In genomic region chr9:106430015-106430264, GRCm38 (mm10) we compare ENCODE assay signal across 7 mouse cellular contexts. TPM values are rescaled to one million over a fixed set of nuclear protein-coding genes. Genes with fewer than 3 reads are reported as not detected.
A peak's percentile ranks its signal among the peaks of the same experiment; 100 is the strongest.
DNase-seq lines count a peak whose midpoint lies in the region; ATAC-seq and TF ChIP-seq lines count a peak whose summit lies in the region.

No protein-coding gene starts in this region.

- peaks cover 40% of the 10 kb centered on the region for H3K36me3 ChIP-seq in lung, embryonic 14.5 days (ENCODE audit: insufficient read depth)
- H3K36me3 ChIP-seq in limb, embryonic 10.5 days = peaks cover 46% of the 10 kb centered on the region

- no peak for TF ChIP-seq CTCF in lung, embryonic 14.5 days (IDR thresholded peaks at IDR 0.05; ENCODE audit: low read depth)
- TF ChIP-seq CTCF in embryonic fibroblast, embryonic 13.5 days (IDR thresholded peaks at IDR 0.05; ENCODE audit: borderline replicate concordance, insufficient read depth, low read length) = no peak
- TF ChIP-seq CTCF in olfactory bulb, adult 2 months (IDR thresholded peaks at IDR 0.05; ENCODE audit: insufficient read depth, low read depth, low read length) = no peak

- peak overlapping the region; percentile 96 for H3K9ac ChIP-seq in lung, embryonic 14.5 days

- no peak for TF ChIP-seq POLR2A in embryonic fibroblast, embryonic 13.5 days (IDR thresholded peaks at IDR 0.05; ENCODE audit: low read depth, low read length)
- no peak for TF ChIP-seq POLR2A in olfactory bulb, adult 2 months (IDR thresholded peaks at IDR 0.05; ENCODE audit: insufficient read depth, low read depth, low read length)

- H3K4me2 ChIP-seq in lung, embryonic 14.5 days = peak overlapping the region; percentile 89

- 3% methylated on average over 4 of the region's 4 CpGs for WGBS in lung, embryonic 14.5 days
- WGBS in limb, embryonic 10.5 days = 3% methylated on average over 4 of the region's 4 CpGs
- 2% methylated on average over 4 of the region's 4 CpGs for WGBS in olfactory bulb, adult 2 months

- peak overlapping the region; percentile 98 for H3K27ac ChIP-seq in lung, embryonic 14.5 days (ENCODE audit: low read depth)
- peak overlapping the region; percentile 72 for H3K27ac ChIP-seq in embryonic fibroblast, embryonic 13.5 days (ENCODE audit: insufficient read depth, low read length)
- H3K27ac ChIP-seq in limb, embryonic 10.5 days = peak overlapping the region; percentile 97
- peak overlapping the region; percentile 83 for H3K27ac ChIP-seq in olfactory bulb, adult 2 months (ENCODE audit: insufficient read depth, low read depth, low read length)

- no peak for ATAC-seq in lung, embryonic 14.5 days (ENCODE audit: insufficient read depth)

- DNase-seq in lung, embryonic 14.5 days = no peak
- DNase-seq in lung, postnatal 14 days = no peak
- DNase-seq in limb, embryonic 10.5 days (ENCODE audit: low spot score) = no peak
- no peak for DNase-seq in spleen, adult 18-20 months
- no peak for DNase-seq in gastrocnemius, postnatal 25 days

- H3K4me3 ChIP-seq in lung, embryonic 14.5 days (ENCODE audit: low read depth, low read length) = peak overlapping the region; percentile 87
- peak overlapping the region; percentile 83 for H3K4me3 ChIP-seq in embryonic fibroblast, embryonic 13.5 days (ENCODE audit: insufficient read depth, low read length)
- H3K4me3 ChIP-seq in limb, embryonic 10.5 days = peak overlapping the region; percentile 89
- peak overlapping the region; percentile 94 for H3K4me3 ChIP-seq in olfactory bulb, adult 2 months (ENCODE audit: insufficient read depth, low read depth, low read length)

- H3K9me3 ChIP-seq in lung, embryonic 14.5 days (ENCODE audit: low read depth, low read length) = no peaks in the 10 kb centered on the region
- H3K9me3 ChIP-seq in limb, embryonic 10.5 days (replicated peaks) = no peaks in the 10 kb centered on the region

- H3K27me3 ChIP-seq in lung, embryonic 14.5 days (ENCODE audit: insufficient read depth, low read length) = no peaks in the 10 kb centered on the region
- H3K27me3 ChIP-seq in limb, embryonic 10.5 days (ENCODE audit: low read depth, poor library complexity, severe bottlenecking) = no peaks in the 10 kb centered on the region

- H3K4me1 ChIP-seq in lung, embryonic 14.5 days (ENCODE audit: insufficient read depth) = 0 out of 2 replicates have a peak, but pooled peaks cover 3% of the 10 kb centered on the region
- H3K4me1 ChIP-seq in embryonic fibroblast, embryonic 13.5 days (ENCODE audit: control insufficient read depth, insufficient read depth, low read length) = no peaks in the 10 kb centered on the region
- peaks cover 20% of the 10 kb centered on the region for H3K4me1 ChIP-seq in limb, embryonic 10.5 days
- H3K4me1 ChIP-seq in olfactory bulb, adult 2 months (ENCODE audit: control insufficient read depth, insufficient read depth, low read length) = peaks cover 7% of the 10 kb centered on the region; the same call in 1 of the 2 replicates

RNA-seq across cellular contexts. Expression of gene Rpl29, which starts 0.7 kb away (rescaled TPM):
- polyA plus RNA-seq in lung, embryonic 14.5 days (2014; fragmentation: Nextera tagmentation; extraction: Ambion mirVana) = 1,268 and 1,276 TPM in 2 replicates
- polyA plus RNA-seq in embryonic fibroblast, embryonic 13.5 days (2011; ENCODE audit: insufficient read length, low read depth, missing spikeins) = 346 and 369 TPM in 2 replicates
- polyA plus RNA-seq in limb, embryonic 10.5 days (2016; fragmentation: Nextera tagmentation; extraction: Ambion mirVana) = 1,033 and 1,267 TPM in 2 replicates
- not detected in 2 replicates for polyA plus RNA-seq in olfactory bulb, adult 2 months (2012; ENCODE audit: insufficient read depth, insufficient read length, low replicate concordance, missing spikeins)
- total RNA-seq in gastrocnemius, postnatal 25 days (2021) = 100 to 1,000 TPM; 243 to 260 TPM

RNA-seq across cellular contexts. Expression of gene Acy1, which starts 8.2 kb away (rescaled TPM):
- polyA plus RNA-seq in lung, embryonic 14.5 days (2014; fragmentation: Nextera tagmentation; extraction: Ambion mirVana) = 33.2 and 34.9 TPM in 2 replicates
- 14.9 and 16.0 TPM in 2 replicates for polyA plus RNA-seq in embryonic fibroblast, embryonic 13.5 days (2011; ENCODE audit: insufficient read length, low read depth, missing spikeins)
- 49.4 and 52.8 TPM in 2 replicates for polyA plus RNA-seq in limb, embryonic 10.5 days (2016; fragmentation: Nextera tagmentation; extraction: Ambion mirVana)
- polyA plus RNA-seq in olfactory bulb, adult 2 months (2012; ENCODE audit: insufficient read depth, insufficient read length, low replicate concordance, missing spikeins) = not detected in 2 replicates
- 10 to 100 TPM; 11.0 to 11.3 TPM for total RNA-seq in gastrocnemius, postnatal 25 days (2021)

RNA-seq across cellular contexts. Expression of gene Abhd14b, which starts 17.3 kb away (rescaled TPM):
- 10.0 and 11.0 TPM in 2 replicates for polyA plus RNA-seq in lung, embryonic 14.5 days (2014; fragmentation: Nextera tagmentation; extraction: Ambion mirVana)
- 16.4 and 16.8 TPM in 2 replicates for polyA plus RNA-seq in embryonic fibroblast, embryonic 13.5 days (2011; ENCODE audit: insufficient read length, low read depth, missing spikeins)
- polyA plus RNA-seq in limb, embryonic 10.5 days (2016; fragmentation: Nextera tagmentation; extraction: Ambion mirVana) = 5.9 and 7.6 TPM in 2 replicates
- polyA plus RNA-seq in olfactory bulb, adult 2 months (2012; ENCODE audit: insufficient read depth, insufficient read length, low replicate concordance, missing spikeins) = not detected in 2 replicates
- 1 to 10 TPM; 4.7 to 4.8 TPM for total RNA-seq in gastrocnemius, postnatal 25 days (2021)

RNA-seq across cellular contexts. Expression of gene Abhd14a, which starts 17.5 kb away (rescaled TPM):
- 46.0 and 48.4 TPM in 2 replicates for polyA plus RNA-seq in lung, embryonic 14.5 days (2014; fragmentation: Nextera tagmentation; extraction: Ambion mirVana)
- polyA plus RNA-seq in embryonic fibroblast, embryonic 13.5 days (2011; ENCODE audit: insufficient read length, low read depth, missing spikeins) = 29.7 and 31.3 TPM in 2 replicates
- 45.0 and 46.9 TPM in 2 replicates for polyA plus RNA-seq in limb, embryonic 10.5 days (2016; fragmentation: Nextera tagmentation; extraction: Ambion mirVana)
- polyA plus RNA-seq in olfactory bulb, adult 2 months (2012; ENCODE audit: insufficient read depth, insufficient read length, low replicate concordance, missing spikeins) = not detected in 2 replicates
- total RNA-seq in gastrocnemius, postnatal 25 days (2021) = 10 to 100 TPM; 14.7 to 18.3 TPM

RNA-seq across cellular contexts. Expression of gene Pcbp4, which starts 23.2 kb away (rescaled TPM):
- polyA plus RNA-seq in lung, embryonic 14.5 days (2014; fragmentation: Nextera tagmentation; extraction: Ambion mirVana) = 95.9 and 109 TPM in 2 replicates
- polyA plus RNA-seq in embryonic fibroblast, embryonic 13.5 days (2011; ENCODE audit: insufficient read length, low read depth, missing spikeins) = 115 and 119 TPM in 2 replicates
- 275 and 316 TPM in 2 replicates for polyA plus RNA-seq in limb, embryonic 10.5 days (2016; fragmentation: Nextera tagmentation; extraction: Ambion mirVana)
- polyA plus RNA-seq in olfactory bulb, adult 2 months (2012; ENCODE audit: insufficient read depth, insufficient read length, low replicate concordance, missing spikeins) = not detected in 2 replicates
- 10 to 100 TPM; 54.6 to 59.7 TPM for total RNA-seq in gastrocnemius, postnatal 25 days (2021)

Comparison
In these comparisons a context has a peak if more than half of its experiments do, and no peak if none do; other contexts are left out.
1. RNA of gene Acy1, which starts 8.2 kb away (polyA plus RNA-seq): 49.4 to 52.8 TPM in limb, embryonic 10.5 days, 33.2 to 34.9 TPM in lung, embryonic 14.5 days and 14.9 to 16.0 TPM in embryonic fibroblast, embryonic 13.5 days; not detected in olfactory bulb, adult 2 months; every median in the first group is over 10 times any median in the second.
2. Peak in every context shown above with its lines, with median percentiles within 50 percentile points of each other: H3K27ac ChIP-seq and H3K4me3 ChIP-seq.